Mouse (Mus musculus): ENCODE measurements around the gene Cic.
A peak's percentile ranks its signal among the peaks of the same experiment; 100 is the strongest.

Cic gene

DNA sequence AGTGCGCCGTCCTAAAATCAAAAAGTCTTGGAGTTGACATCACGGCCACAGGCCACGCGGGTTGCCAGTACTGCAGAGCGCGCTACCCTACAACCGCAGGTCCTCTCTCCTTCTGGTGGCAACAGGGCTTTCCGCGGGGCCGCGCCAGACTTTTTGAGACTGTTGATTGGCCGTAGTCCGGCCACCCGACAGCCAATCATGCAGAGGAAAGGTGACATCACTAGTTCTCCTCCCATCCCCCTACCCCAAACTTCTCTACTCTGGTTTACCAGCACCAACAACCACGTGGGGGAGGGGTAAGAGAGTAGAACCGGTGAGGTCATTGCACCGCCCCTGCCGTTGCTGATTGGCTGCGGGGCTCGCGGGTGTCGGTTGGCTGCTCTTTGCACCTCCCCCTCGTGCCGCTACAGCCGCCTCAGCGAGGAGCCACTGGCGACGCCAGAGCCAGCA lies at the start of gene Cic:
Gene Cic (plus strand): TSS at position 404 of the 450 bp plus-strand sequence.
- peak; percentile 100 for DNase-seq (ENCODE audit: low spot score)

- DNase-seq (ENCODE audit: low spot score): peak; percentile 85
These were observed 48.6 kb upstream of the Cic start for GRCm38 (mm10) chr7:25218705-25219415.

DNA sequence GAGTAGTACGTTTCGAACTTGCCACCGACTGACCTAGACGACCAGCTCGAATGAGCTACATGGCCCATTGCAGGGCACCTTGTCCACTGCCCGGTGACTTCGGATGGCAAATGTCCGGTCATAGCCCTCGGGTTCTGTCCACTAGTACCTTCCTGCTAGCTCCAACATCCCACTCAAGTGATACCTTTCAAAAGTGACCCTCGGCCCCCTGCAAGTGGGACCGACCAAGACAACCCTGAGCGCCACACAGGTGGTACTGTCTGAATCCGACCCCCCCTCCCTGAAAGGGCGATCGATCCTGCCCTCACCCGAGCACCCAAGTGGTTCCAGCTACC lies 48.1 kb upstream of the Cic start:
- no peak for DNase-seq (ENCODE audit: low spot score)

GRCm38 (mm10) chr7:25219756-25220456 lies 47.6 kb upstream of the Cic start:
- DNase-seq (ENCODE audit: low spot score): peak; percentile 96

DNA sequence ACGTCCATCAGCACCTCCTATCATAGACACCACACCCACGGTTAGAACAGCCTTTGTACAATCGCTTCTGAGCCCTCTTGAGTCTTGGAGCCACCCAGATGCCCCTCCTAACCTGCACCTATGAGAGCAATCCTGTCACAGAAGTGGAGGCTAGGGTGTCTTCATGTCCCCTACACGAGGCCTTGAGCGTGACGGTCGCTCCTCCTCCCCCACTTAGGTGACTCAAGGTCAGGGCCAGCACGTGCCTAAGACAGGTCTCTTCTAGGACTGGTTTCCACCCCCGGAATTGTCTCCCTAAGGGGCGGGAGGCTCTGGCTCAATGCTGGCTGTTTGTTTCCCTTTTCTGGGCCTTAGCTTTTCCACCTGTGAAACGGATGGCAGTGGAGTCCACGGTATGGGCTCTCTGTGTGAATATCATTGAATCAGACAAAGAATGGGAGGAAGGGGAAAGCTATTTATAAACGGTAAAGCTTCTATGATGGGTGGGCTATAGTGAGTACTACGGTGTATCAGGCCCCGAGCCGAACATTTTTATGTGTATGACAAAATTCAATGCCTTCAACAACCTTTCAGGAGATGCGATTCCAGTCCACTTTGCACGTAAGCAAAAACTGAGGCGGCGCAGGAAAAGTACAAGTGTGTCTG lies 46.9 kb upstream of the Cic start, which contains the start of gene Dedd2:
Gene Dedd2 (minus strand): TSS at position 159 of the 645 bp plus-strand sequence.
- DNase-seq (ENCODE audit: low spot score): peak; percentile 69

GRCm38 (mm10) chr7:25221102-25221883 lies 46.2 kb upstream of the Cic start, which contains the start of gene Zfp526:
Gene Zfp526 (plus strand): TSS chr7:25221425.
- DNase-seq (ENCODE audit: low spot score): peak; percentile 98

GRCm38 (mm10) chr7:25222275-25222967 lies 45.1 kb upstream of the Cic start:
- no peak for DNase-seq (ENCODE audit: low spot score)

DNA sequence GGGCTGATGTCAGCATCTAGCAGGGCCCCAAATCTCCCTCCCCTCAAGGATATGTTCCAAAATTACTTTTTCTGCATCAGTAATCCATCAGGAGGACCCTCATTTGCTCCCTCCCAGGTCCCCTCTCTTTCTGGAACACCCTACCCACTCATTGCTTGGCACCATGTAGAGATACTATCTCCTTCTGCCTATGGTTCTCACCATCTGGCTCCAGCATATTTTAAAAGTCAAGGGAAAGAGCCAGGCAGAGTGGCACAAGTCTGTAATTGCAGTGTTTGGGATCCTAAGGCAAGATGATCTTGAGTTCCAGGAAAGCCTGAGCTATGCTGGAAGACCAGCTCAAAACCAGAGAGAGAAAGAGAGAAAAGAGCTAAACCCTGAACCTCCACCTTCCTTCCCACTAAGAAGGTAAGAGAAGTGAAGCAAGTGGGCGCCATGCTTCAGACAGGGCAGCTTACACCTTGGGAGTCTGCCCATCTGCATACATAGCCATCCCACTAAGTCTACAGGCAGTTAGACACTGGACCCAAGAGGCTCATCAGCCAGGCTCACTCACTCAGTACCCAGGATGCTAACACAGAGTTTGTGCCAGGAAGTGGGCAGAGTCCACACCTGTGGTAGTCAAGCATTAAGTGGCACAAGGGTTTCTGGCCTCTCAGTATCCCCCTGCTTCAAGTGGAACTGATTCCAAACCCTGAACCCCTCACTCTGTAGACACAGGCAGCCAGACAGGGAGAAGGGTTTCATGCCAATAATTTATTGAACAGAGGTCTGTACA lies 39.8 kb upstream of the Cic start:
- no peak for DNase-seq (ENCODE audit: low spot score)

GRCm38 (mm10) chr7:25230690-25231285 lies 36.7 kb upstream of the Cic start:
- no peak for DNase-seq (ENCODE audit: low spot score)

DNA sequence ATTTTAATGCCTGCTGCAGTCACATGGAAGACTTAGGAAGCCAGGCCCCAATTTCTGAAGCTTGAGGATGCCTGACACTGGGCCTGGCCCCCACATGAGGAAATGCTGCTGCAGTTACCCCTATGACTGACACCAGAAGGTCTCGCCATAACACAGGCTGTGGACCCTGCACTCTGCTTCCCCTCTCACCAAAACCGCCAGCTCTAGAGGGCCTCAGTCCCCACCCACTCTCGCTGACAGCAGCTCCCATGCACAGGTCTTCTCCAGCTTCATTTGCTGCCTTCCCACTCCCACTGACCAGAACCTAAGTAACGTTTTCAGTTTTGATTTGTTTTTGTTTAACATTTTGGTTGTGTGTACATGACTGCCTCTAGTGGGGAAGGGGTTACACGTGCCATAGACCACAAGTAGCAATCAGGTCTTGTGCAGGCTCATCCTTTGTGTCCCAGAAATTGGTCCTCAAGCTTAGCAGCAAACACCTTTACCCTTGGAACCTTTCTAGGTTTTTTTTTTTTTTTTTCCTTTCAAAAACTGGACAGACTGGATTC lies 35.3 kb upstream of the Cic start:
- DNase-seq (ENCODE audit: low spot score): no peak

DNA sequence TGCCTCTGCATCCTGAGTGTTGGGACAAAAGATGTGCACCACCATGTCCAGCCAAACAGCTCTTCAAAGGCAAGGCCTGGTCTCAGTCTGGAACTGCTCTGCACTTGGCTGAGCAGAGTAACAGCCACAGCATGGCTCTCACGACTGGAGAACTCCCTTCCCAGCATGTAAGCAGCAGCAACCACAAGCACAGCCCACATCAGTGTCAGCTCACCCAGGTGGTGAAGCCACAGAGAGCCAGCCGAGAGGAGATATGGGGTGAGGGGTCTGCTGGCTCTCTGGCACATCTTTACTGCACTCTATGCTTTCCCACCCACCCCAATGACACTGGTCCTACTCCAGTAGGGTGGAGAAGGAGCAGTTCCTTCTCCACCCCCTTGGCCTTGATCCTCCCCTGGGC lies 34.4 kb upstream of the Cic start:
- no peak for DNase-seq (ENCODE audit: low spot score)

GRCm38 (mm10) chr7:25235526-25235925 lies 32.0 kb upstream of the Cic start:
- no peak for DNase-seq (ENCODE audit: low spot score)

DNA sequence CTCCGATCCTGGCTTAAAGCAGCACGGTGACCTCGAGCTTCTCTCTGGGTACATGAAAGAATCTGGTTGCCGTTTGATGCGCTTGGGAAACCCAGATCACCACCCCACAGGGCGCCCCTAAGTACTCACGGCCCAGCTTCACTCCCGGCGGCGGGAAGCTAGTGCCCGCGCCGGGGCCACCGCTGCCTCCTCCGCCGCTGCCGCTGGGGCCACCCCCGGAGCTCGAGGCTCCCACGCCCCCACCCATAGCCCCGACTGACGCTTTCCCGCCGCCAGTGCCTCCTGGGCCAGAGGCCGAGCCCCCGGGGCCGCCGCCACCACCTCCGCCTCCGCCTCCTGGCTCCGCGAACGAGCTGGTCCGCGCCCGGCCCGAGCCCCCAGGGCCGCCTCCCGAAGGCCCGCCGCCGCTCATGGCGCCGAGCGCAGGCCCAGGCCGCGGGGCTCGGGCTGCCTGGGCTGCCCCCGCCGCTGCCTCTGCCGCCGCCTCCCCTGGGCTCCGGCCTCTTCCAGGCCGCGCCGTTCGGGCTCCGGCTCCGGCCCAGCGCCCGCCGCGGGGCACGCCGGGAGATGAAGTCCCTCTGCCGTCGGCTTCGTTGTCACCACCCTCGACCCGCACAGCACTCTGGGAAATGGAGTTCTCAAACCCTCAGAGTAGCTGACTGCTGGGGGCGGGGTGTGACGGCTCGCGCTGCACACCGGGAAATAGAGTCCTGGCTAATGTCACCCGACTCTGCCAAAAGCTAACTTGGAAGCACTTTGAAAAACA lies 30.1 kb upstream of the Cic start, which contains the start of gene Gsk3a:
Gene Gsk3a (minus strand): TSS at position 603 of the 766 bp plus-strand sequence.
- peak; percentile 98 for DNase-seq (ENCODE audit: low spot score)

DNA sequence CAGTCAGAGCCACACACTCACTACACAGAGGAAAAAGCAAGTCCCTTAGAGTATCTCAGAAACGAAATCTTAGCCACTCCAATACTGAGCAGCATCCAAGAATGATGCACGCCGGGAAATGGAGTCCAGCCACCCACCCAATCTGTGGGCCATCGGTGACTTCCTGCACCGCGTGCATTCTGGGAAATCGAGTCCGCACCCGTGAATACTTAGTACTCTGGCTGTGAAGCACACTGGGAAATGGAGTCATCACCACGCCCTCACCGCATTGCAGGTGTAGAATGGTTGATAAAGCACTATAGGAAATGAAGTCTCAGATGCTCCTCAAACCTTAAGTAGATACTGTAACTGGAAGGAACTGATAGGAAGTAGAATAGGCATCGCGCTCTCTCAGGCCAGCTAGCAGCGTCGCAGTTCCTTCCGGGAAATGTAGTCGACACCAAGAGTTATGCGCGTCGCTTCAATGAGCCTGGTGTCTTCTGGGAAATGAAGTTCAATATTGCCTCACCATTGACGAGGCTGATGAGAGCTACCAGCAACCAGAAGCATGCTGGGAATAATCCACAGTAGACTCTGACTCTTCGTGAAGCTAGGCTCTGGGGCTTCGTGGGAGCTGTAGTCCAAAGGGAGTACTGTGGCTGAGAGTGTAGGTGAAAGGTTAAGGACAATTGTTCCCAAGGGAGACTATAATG lies 29.3 kb upstream of the Cic start:
- DNase-seq (ENCODE audit: low spot score): peak; percentile 98

- DNase-seq (ENCODE audit: low spot score): peak; percentile 88
These were observed 28.5 kb upstream of the Cic start for GRCm38 (mm10) chr7:25238829-25239623.

- DNase-seq (ENCODE audit: low spot score): no peak
These were observed 26.9 kb upstream of the Cic start for GRCm38 (mm10) chr7:25240631-25241030.

- DNase-seq (ENCODE audit: low spot score): peak; percentile 41
These were observed 26.4 kb upstream of the Cic start for GRCm38 (mm10) chr7:25241062-25241461.

GRCm38 (mm10) chr7:25243361-25243760 lies 24.1 kb upstream of the Cic start:
- DNase-seq (ENCODE audit: low spot score): no peak

All from yolk sac, embryonic 10.5 days (tissue).